Mouse (Mus musculus) erythroblast, embryonic 14.5 days (primary cell): ENCODE results near the gene Card10. TPM values are rescaled to one million over a fixed set of nuclear protein-coding genes. Genes with fewer than 3 reads are reported as not detected.

Source experiments
- H3K27me3 ChIP-seq: 2 replicates; pipeline ENCODE4 v1.6.1; 2012; ENCODE audit warnings: inconsistent platforms; ENCODE audit not compliant: control insufficient read depth
- H3K36me3 ChIP-seq: 2 replicates; pipeline ENCODE4 v1.6.1; 2012; ENCODE audit warnings: mild to moderate bottlenecking, inconsistent platforms; ENCODE audit not compliant: control insufficient read depth
- H3K4me1 ChIP-seq: 2 replicates; pipeline ENCODE4 v1.6.1; 2012; ENCODE audit warnings: inconsistent platforms; ENCODE audit not compliant: control insufficient read depth
- H3K4me3 ChIP-seq: replicated peaks from 2 replicates; pipeline ENCODE3; 2012; ENCODE audit warnings: moderate library complexity, mild to moderate bottlenecking, inconsistent platforms
- H3K9me3 ChIP-seq: 2 replicates; pipeline ENCODE4 v1.6.1; 2012; ENCODE audit warnings: low read length, inconsistent platforms, mixed read lengths; ENCODE audit not compliant: control insufficient read depth
- GATA1 ChIP-seq: IDR thresholded peaks from 2 replicates; pipeline ENCODE4 v1.6.1; 2012; ENCODE audit warnings: low read length, inconsistent platforms, mixed read lengths
- TAL1 ChIP-seq: IDR thresholded peaks from 3 replicates; pipeline ENCODE4 v1.6.1; 2012; ENCODE audit warnings: low read length, inconsistent platforms, mixed read lengths
- polyA plus RNA-seq: library from polyadenylated mRNA; stranded (reverse); fragments of >175 nt; gene quantifications from 2 replicates; pipeline ENCODE4 v1.2.3, GENCODE M21; 2012

Card10 gene
- polyA plus RNA-seq, 1 experiment = 0.02 TPM

- peaks cover 17% of the 10 kb centered on the region for H3K9me3 ChIP-seq
- H3K36me3 ChIP-seq = peaks cover 12% of the 10 kb centered on the region; the same call in 1 of the 2 replicates
- no peaks in the 10 kb centered on the region for H3K27me3 ChIP-seq
- peaks cover 21% of the 10 kb centered on the region for H3K4me1 ChIP-seq
- TF ChIP-seq GATA1 (no peak), TAL1 (no peak)
- no peak overlapping the region for H3K4me3 ChIP-seq
These were observed 30.5 kb downstream of the Card10 start for GRCm38 (mm10) chr15:78772368-78772763.

- H3K9me3 ChIP-seq = peaks cover 17% of the 10 kb centered on the region
- TF ChIP-seq GATA1 (no peak), TAL1 (no peak)
- H3K4me1 ChIP-seq = peaks cover 21% of the 10 kb centered on the region
- no peaks in the 10 kb centered on the region for H3K27me3 ChIP-seq
- no peak overlapping the region for H3K4me3 ChIP-seq
- peaks cover 12% of the 10 kb centered on the region; the same call in 1 of the 2 replicates for H3K36me3 ChIP-seq
These were observed 31.1 kb downstream of the Card10 start for GRCm38 (mm10) chr15:78771531-78772367.

GRCm38 (mm10) chr15:78770983-78771355, 31.9 kb downstream of the Card10 start:
- no peak overlapping the region for H3K4me3 ChIP-seq
- H3K27me3 ChIP-seq = no peaks in the 10 kb centered on the region
- peaks cover 7% of the 10 kb centered on the region; the same call in 1 of the 2 replicates for H3K36me3 ChIP-seq
- peaks cover 21% of the 10 kb centered on the region for H3K4me1 ChIP-seq
- TF ChIP-seq GATA1 (no peak), TAL1 (no peak)
- H3K9me3 ChIP-seq = peaks cover 11% of the 10 kb centered on the region

GRCm38 (mm10) chr15:78770234-78770982, 32.4 kb downstream of the Card10 start:
- no peaks in the 10 kb centered on the region for H3K27me3 ChIP-seq
- H3K9me3 ChIP-seq = peaks cover 11% of the 10 kb centered on the region
- H3K36me3 ChIP-seq = peaks cover 4% of the 10 kb centered on the region; the same call in 1 of the 2 replicates
- TF ChIP-seq TAL1 = no peak
- TF ChIP-seq GATA1 = no peak
- H3K4me1 ChIP-seq = peaks cover 21% of the 10 kb centered on the region
- no peak overlapping the region for H3K4me3 ChIP-seq

- TF ChIP-seq GATA1 (no peak), TAL1 (no peak)
- H3K9me3 ChIP-seq = peaks cover 11% of the 10 kb centered on the region
- H3K4me1 ChIP-seq = peaks cover 21% of the 10 kb centered on the region
- no peaks in the 10 kb centered on the region for H3K36me3 ChIP-seq
- H3K4me3 ChIP-seq = no peak overlapping the region
- no peaks in the 10 kb centered on the region for H3K27me3 ChIP-seq
These were observed 33.8 kb downstream of the Card10 start for GRCm38 (mm10) chr15:78769064-78769463.

GRCm38 (mm10) chr15:78763704-78764103, 39.1 kb downstream of the Card10 start:
- no peaks in the 10 kb centered on the region for H3K4me1 ChIP-seq
- no peaks in the 10 kb centered on the region for H3K27me3 ChIP-seq
- peaks cover 1% of the 10 kb centered on the region for H3K9me3 ChIP-seq
- no peaks in the 10 kb centered on the region for H3K36me3 ChIP-seq
- no peak overlapping the region for H3K4me3 ChIP-seq
- no peak for TF ChIP-seq TAL1

GRCm38 (mm10) chr15:78763210-78763609, 39.6 kb downstream of the Card10 start:
- no peaks in the 10 kb centered on the region for H3K27me3 ChIP-seq
- no peak overlapping the region for H3K4me3 ChIP-seq
- no peaks in the 10 kb centered on the region for H3K36me3 ChIP-seq
- TF ChIP-seq TAL1 (no peak), GATA1 (no peak)
- no peaks in the 10 kb centered on the region for H3K4me1 ChIP-seq
- H3K9me3 ChIP-seq = no peaks in the 10 kb centered on the region

GRCm38 (mm10) chr15:78761112-78761511, 41.7 kb downstream of the Card10 start:
- Histone ChIP-seq H3K27me3 (no peaks in the 10 kb centered on the region), H3K9me3 (no peaks in the 10 kb centered on the region), H3K36me3 (no peaks in the 10 kb centered on the region), H3K4me1 (no peaks in the 10 kb centered on the region), H3K4me3 (no peak overlapping the region)
- TF ChIP-seq TAL1 (no peak), GATA1 (no peak)

- Histone ChIP-seq H3K9me3 (no peaks in the 10 kb centered on the region; the same call in 1 of the 2 replicates), H3K4me3 (no peak overlapping the region), H3K27me3 (no peaks in the 10 kb centered on the region), H3K4me1 (no peaks in the 10 kb centered on the region), H3K36me3 (no peaks in the 10 kb centered on the region)
- TF ChIP-seq GATA1 (no peak), TAL1 (no peak)
These were observed 44.7 kb downstream of the Card10 start for GRCm38 (mm10) chr15:78758132-78758531.
